Mouse (Mus musculus) heart, embryonic 15.5 days (tissue): ENCODE data around the gene Pde6h. TPM values are rescaled to one million over a fixed set of nuclear protein-coding genes. Genes with fewer than 3 reads are reported as not detected.
A peak's percentile ranks its signal among the peaks of the same experiment; 100 is the strongest.

Source experiments
- ATAC-seq: fragments of 200-750 bp; cut with Nextera tagmentation; replicated peaks from 2 replicates; pipeline ENCODE4 v1.8.0; 2017; ENCODE audit warnings: low read depth, moderate TSS enrichment; ENCODE audit not compliant: insufficient number of reproducible peaks, insufficient read depth, low FRiP score
- H3K27ac ChIP-seq: fragments of 300-500 bp; sonication (generic); 2 replicates; pipeline ENCODE4 v1.5.1; 2015; ENCODE audit warnings: mild to moderate bottlenecking, inconsistent platforms
- H3K27me3 ChIP-seq: fragments of 300-500 bp; sonication (generic); 2 replicates; pipeline ENCODE4 v1.6.1; 2015; ENCODE audit warnings: inconsistent platforms
- H3K36me3 ChIP-seq: fragments of 300-500 bp; sonication (generic); 2 replicates; pipeline ENCODE4 v1.6.1; 2015; ENCODE audit warnings: mild to moderate bottlenecking, inconsistent platforms
- H3K4me1 ChIP-seq: fragments of 300-500 bp; sonication (generic); replicated peaks from 2 replicates; pipeline ENCODE4 v1.6.1; 2015; ENCODE audit warnings: inconsistent platforms
- H3K4me2 ChIP-seq: fragments of 300-500 bp; sonication (generic); 2 replicates; pipeline ENCODE4 v1.6.1; 2015; ENCODE audit warnings: inconsistent platforms, mild to moderate bottlenecking, moderate library complexity
- H3K4me3 ChIP-seq: fragments of 300-500 bp; sonication (generic); 2 replicates; pipeline ENCODE4 v1.5.1; 2015; ENCODE audit warnings: mild to moderate bottlenecking, inconsistent platforms
- H3K9ac ChIP-seq: fragments of 300-500 bp; sonication (generic); 2 replicates; pipeline ENCODE4 v1.6.1; 2015; ENCODE audit warnings: mild to moderate bottlenecking, inconsistent platforms
- H3K9me3 ChIP-seq: fragments of 300-500 bp; sonication (generic); replicated peaks from 2 replicates; pipeline ENCODE4 v1.6.1; 2016; ENCODE audit warnings: inconsistent platforms
- WGBS: fragments of 180-500 bp; shearing (Covaris S2); methylation state at CpG from one replicate; pipeline ENCODE4 v1.1.7; 2015; ENCODE audit warnings: mixed read lengths; 5-methylcytosine and 5-hydroxymethylcytosine counted together
- polyA plus RNA-seq: library from polyadenylated mRNA; unstranded; fragments of >200 nt; fragmentation: Nextera tagmentation; extraction: Ambion mirVana; gene quantifications from 2 replicates; pipeline ENCODE4 v1.2.1, GENCODE M21; 2015

Pde6h gene
- polyA plus RNA-seq, 1 experiment from 2014 or later = 0.26 TPM

DNA sequence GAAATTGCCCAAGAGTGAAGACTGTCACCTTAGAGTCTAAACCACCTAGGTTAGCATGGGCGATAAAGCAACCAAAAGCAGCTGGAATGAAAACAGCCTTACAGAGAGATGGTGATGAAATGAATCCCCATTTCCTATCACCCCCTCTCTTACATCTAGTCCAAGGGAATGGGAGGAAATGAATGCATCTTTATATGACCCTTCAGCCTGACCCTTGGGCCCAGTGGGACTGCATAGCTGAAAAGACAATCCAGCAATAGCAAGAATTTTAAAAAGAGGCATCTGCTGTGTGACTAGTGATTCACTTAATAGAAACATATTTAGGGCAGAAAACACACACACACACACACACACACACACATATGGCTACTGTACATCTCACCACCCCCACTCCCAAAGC is 4.0 kb downstream of the Pde6h start:
- Histone ChIP-seq H3K27me3 (no peaks in the 10 kb centered on the region), H3K4me1 (peaks cover 10% of the 10 kb centered on the region), H3K4me2 (no peak overlapping the region), H3K27ac (no peak overlapping the region), H3K9ac (no peak overlapping the region), H3K36me3 (no peaks in the 10 kb centered on the region), H3K9me3 (no peaks in the 10 kb centered on the region), H3K4me3 (no peak overlapping the region)
- WGBS = 71% methylated on average over 1 of the region's 1 CpGs
- ATAC-seq = no peak

DNA sequence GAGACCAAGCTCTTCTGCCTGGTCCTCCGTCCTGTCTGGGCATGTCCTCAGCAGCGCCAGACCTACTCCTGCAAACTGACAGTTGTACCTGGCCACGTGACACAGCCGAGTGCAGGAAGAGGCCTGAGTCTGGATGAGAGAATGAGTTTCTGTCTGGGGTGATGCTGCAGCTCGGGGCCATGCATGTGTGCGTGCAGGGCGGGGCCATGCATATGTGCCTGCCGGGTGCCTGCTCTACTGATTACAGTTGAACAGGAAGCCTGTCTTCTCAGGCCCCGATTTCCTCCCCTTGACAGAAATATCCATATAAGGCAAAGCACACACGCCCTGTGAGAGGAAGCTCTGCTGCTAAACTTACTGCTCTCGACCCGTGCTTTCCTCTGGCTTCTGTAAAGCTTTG is 7.0 kb downstream of the Pde6h start:
- no peaks in the 10 kb centered on the region for H3K9me3 ChIP-seq
- H3K27me3 ChIP-seq = no peaks in the 10 kb centered on the region
- H3K4me3 ChIP-seq = peak overlapping the region; percentile 31
- no peaks in the 10 kb centered on the region for H3K36me3 ChIP-seq
- peak overlapping the region; percentile 59 for H3K4me2 ChIP-seq
- WGBS = 3% methylated on average over 12 of the region's 12 CpGs
- ATAC-seq = peak; percentile 90
- 0 out of 2 replicates have a peak overlapping the region, but pooled peaks have one; percentile 11 for H3K9ac ChIP-seq
- peak overlapping the region; percentile 70 for H3K27ac ChIP-seq
- H3K4me1 ChIP-seq = peaks cover 10% of the 10 kb centered on the region

DNA sequence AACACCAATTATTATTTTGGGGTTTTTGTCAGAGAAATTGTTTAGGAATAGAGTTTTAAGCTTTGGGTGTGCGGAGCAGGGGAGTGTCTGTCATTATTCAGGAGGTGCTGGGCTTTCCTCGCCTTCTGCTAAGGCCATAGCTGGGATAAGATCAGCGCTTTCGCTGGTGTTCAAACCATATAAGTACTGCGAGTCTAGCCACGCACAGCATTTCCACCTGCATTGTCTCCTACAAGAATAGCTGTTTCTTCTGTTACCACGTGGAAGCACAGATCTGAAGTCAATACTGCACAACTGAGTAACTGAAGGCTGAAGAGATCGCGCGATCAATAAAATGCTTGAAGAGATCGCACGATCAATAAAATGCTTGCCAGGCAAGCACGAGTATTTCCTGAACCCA is 7.6 kb downstream of the Pde6h start:
- WGBS = 77% methylated on average over 13 of the region's 13 CpGs
- H3K36me3 ChIP-seq = no peaks in the 10 kb centered on the region
- H3K27ac ChIP-seq = peak overlapping the region; percentile 70
- H3K9ac ChIP-seq = no peak overlapping the region
- ATAC-seq = no peak
- H3K9me3 ChIP-seq = no peaks in the 10 kb centered on the region
- peaks cover 10% of the 10 kb centered on the region for H3K4me1 ChIP-seq
- no peak overlapping the region for H3K4me3 ChIP-seq
- no peaks in the 10 kb centered on the region for H3K27me3 ChIP-seq
- peak overlapping the region; percentile 59 for H3K4me2 ChIP-seq

DNA sequence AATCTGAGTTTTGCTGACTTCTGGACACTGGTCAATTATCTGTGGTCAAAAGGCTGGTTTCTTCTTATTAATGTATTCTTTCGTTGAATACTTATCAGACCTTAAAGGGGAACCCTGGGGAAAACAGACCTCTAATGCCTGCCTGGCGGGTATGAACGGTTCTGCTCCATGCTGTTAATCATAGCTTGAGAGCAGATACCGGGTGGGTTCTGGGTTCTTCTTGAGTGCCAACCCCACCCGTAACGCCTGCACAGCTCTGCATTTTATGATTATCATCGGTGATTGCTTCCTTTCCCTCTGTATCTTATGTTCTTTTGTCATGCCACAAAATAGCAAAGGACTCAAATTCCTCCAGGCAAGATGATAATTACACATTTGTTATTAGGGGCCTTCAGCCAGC is 10.4 kb downstream of the Pde6h start:
- H3K4me2 ChIP-seq = no peak overlapping the region
- whole genome bisulfite sequencing = 80% methylated on average over 7 of the region's 7 CpGs
- H3K9me3 ChIP-seq = no peaks in the 10 kb centered on the region
- H3K27ac ChIP-seq = no peak overlapping the region
- H3K27me3 ChIP-seq = no peaks in the 10 kb centered on the region
- no peak for ATAC-seq
- H3K4me3 ChIP-seq = no peak overlapping the region
- H3K36me3 ChIP-seq = no peaks in the 10 kb centered on the region
- peaks cover 20% of the 10 kb centered on the region for H3K4me1 ChIP-seq
- H3K9ac ChIP-seq = no peak overlapping the region

DNA sequence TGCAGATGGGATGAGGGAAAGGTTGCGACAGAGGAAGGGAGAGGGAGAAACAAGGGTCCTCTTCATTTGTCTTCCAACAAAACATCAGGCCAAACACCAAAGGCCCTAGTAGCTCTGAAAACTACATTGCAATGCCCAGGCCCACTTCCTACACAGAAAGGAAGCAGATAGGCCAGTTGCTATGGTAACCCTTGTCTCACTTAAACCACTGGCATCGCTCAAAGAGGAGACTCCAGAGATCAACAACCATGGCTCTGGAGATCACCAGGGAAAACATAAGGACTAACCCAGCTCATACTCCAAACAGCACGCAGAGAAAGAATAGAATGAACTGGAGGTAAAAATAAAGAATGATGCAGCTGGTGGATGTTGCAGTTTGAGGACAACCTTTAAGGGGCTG is 11.6 kb downstream of the Pde6h start:
- Histone ChIP-seq H3K9me3 (no peaks in the 10 kb centered on the region), H3K9ac (no peak overlapping the region), H3K4me1 (peaks cover 22% of the 10 kb centered on the region), H3K27ac (no peak overlapping the region), H3K4me2 (no peak overlapping the region), H3K36me3 (no peaks in the 10 kb centered on the region), H3K27me3 (no peaks in the 10 kb centered on the region), H3K4me3 (no peak overlapping the region)
- WGBS = 56% methylated on average over 3 of the region's 3 CpGs
- no peak for ATAC-seq

DNA sequence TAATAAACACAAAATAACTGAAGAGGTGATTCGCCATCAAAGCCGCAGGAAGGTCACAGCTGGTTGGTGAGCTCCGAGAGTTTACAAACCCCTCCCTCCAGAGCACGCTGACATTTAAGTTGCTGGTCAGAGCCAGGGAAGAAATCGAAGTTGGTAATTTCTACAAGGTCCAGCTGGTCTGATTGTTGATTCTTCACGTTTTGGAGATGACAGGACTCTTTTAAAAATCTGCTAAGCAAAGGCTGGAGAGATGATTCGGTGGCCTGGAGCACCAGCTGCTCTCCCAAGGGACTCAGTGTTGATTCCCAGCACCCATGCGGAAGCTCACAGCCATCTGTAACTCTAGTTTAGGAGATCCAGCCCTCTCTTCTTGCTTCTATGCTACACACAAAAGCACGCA is 12.7 kb downstream of the Pde6h start:
- H3K36me3 ChIP-seq = no peaks in the 10 kb centered on the region
- ATAC-seq = no peak
- no peak overlapping the region for H3K4me3 ChIP-seq
- no peaks in the 10 kb centered on the region for H3K9me3 ChIP-seq
- 81% methylated on average over 9 of the region's 9 CpGs for WGBS
- no peak overlapping the region for H3K27ac ChIP-seq
- H3K9ac ChIP-seq = no peak overlapping the region
- H3K27me3 ChIP-seq = no peaks in the 10 kb centered on the region
- H3K4me1 ChIP-seq = peaks cover 22% of the 10 kb centered on the region
- no peak overlapping the region for H3K4me2 ChIP-seq

DNA sequence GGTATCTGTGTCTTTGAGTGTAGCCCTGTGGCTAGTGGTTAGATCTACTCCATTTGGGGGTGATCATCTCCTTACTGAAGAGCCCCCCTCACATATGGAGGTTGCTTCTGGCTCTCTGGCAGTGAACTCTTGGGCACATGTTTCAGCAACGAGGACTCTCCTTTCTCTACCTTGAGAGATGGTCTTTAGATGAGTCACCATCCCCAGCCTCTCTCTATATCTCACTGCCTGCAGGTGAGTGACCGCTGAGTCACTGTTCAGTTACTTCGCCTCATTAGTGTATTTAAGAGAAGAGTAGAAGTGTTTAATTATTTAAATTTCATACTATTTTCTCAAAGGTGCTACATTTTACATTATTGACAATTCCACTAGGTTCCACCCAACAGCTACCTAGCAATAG is 13.5 kb downstream of the Pde6h start:
- WGBS = 75% methylated on average over 3 of the region's 3 CpGs
- ATAC-seq = no peak
- no peaks in the 10 kb centered on the region for H3K27me3 ChIP-seq
- H3K36me3 ChIP-seq = no peaks in the 10 kb centered on the region
- no peak overlapping the region for H3K27ac ChIP-seq
- no peak overlapping the region for H3K4me3 ChIP-seq
- H3K4me2 ChIP-seq = no peak overlapping the region
- peaks cover 27% of the 10 kb centered on the region for H3K4me1 ChIP-seq
- no peaks in the 10 kb centered on the region for H3K9me3 ChIP-seq
- H3K9ac ChIP-seq = no peak overlapping the region

DNA sequence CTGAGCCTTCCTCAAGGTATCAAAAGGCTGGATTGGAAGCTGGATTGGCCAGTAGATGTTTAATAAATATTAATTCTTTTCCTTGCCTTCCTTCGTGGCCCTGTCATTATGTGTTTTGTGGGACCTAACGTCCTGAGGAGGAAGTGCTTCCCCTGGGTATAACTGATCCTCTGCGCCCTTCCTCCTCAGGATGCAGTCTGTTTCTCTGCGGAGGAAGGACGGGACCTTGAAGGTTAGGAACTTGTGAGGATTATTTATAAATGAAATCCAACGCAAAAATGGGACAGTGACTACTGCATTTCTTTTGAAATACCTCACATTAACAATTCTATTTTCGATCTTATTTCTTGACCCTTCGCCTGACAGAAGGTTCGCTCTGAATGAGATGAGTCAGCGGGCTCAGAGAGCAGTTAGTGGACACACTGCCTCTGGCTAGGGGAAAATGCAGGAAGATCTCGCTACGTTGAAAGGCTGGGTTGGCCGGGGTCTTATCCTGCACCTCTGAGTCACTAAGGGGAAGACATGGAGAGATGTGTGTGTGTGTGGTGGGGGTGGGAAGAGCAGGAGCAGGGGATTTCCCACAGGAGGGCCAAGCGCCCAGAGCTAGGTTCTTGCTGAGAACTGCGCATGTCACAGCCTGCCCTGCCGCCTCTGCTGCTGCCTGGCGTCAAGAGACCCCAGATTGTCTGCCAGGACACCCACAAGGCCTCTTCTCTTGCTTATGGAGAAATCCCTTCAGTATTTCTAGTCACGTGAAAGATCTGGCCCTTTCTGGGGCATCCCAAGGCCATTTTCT is 14.9 kb downstream of the Pde6h start:
- peaks cover 27% of the 10 kb centered on the region for H3K4me1 ChIP-seq
- peak overlapping the region; percentile 24 for H3K4me2 ChIP-seq
- H3K27me3 ChIP-seq = no peaks in the 10 kb centered on the region
- H3K27ac ChIP-seq = peak overlapping the region; percentile 74
- H3K9ac ChIP-seq = 0 out of 2 replicates have a peak overlapping the region, but pooled peaks have one; percentile 1
- no peak overlapping the region for H3K4me3 ChIP-seq
- ATAC-seq = no peak
- no peaks in the 10 kb centered on the region for H3K36me3 ChIP-seq
- 59% methylated on average over 18 of the region's 18 CpGs for WGBS
- no peaks in the 10 kb centered on the region for H3K9me3 ChIP-seq

DNA sequence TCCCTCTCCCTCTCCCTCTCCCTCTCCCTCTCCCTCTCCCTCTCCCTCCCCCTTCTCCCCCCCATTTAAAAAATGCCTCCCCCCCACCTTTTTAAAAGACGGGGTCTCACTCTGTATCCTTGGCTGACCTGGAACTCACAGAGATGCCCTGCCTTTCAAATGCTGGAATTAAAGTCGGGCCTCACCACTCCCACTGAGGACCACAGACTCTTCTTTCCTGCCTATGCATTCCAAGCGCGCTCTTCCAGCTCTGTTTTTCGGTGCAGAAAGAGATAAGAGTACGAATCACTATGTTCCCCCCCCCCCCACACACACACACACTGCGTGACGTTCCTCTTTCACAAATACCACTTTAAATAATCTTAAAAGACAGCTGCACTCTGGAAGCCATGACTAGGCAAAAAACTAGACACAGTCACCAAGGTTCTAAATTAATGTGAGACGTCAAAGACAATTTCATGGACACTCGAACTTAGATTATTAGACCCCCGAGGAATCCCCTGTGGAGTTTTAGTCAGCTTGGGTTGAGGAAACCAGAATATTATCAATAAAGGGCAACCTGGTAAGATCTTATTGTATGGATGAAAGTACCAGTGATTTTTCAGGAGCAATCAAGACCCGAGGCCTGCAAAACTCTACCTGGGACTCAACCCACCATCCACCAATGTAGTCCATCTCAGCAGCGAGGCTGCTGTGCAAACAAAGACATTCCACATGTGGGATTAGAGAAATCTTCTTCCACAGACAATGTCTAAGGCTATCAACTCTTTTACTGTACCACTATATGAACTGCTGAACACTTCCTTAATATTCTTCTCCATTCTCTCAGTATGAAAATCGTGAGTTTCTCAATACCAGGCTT is 15.9 kb downstream of the Pde6h start:
- H3K9ac ChIP-seq = no peak overlapping the region

DNA sequence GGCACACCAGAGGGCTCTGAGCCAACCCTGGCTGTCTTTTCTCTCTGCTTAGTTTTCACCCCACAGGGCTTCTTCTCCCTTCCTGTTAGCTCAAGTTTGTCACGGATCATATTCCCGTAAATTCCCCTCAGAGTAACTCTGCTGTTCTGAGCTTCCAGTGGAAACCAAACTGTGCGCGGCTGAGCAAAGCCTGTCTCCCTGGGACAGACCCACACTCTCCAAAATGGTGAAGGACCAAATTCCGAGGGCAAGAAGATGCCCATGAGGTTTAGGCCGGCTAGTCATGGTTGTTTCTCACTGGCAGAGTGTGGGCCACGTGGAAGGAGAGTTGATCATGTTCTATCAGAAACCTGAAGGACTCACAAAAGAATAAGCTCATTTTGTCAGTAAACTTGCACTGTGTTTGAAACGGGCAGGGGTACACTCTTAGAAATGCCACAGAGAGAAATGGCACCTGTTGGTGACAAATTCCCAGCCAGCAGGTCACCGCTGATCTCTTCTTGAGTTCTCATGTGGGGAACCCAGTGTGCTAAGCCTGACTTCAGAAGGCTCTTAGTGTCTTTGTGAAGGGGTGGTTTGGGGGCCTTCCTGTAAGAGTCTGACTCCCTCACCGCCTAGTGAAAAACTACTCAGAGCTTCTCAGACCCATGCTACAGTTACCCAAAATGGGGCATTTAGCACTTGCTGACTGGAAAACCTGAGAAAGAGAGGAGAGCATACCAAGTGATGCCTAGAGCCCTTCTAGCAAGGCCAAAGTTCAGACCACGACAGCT is 16.7 kb downstream of the Pde6h start:
- H3K9ac ChIP-seq = no peak overlapping the region
- H3K4me2 ChIP-seq = peak overlapping the region; percentile 59
- H3K4me1 ChIP-seq = peaks cover 27% of the 10 kb centered on the region
- 72% methylated on average over 11 of the region's 11 CpGs for WGBS
- H3K9me3 ChIP-seq = no peaks in the 10 kb centered on the region
- no peaks in the 10 kb centered on the region for H3K27me3 ChIP-seq
- H3K4me3 ChIP-seq = peak overlapping the region; percentile 37
- no peak for ATAC-seq
- H3K36me3 ChIP-seq = no peaks in the 10 kb centered on the region
- H3K27ac ChIP-seq = peak overlapping the region; percentile 91

More for the DNA sequence above, 15.9 kb downstream of the Pde6h start:
- Histone ChIP-seq H3K36me3 (no peaks in the 10 kb centered on the region), H3K27me3 (no peaks in the 10 kb centered on the region), H3K9me3 (no peaks in the 10 kb centered on the region), H3K4me3 (peak overlapping the region; percentile 37), H3K4me2 (peak overlapping the region; percentile 59), H3K27ac (peak overlapping the region; percentile 91), H3K4me1 (peaks cover 27% of the 10 kb centered on the region)
- ATAC-seq = no peak
- WGBS = 48% methylated on average over 14 of the region's 14 CpGs
